Mouse (Mus musculus) urinary bladder, postnatal 4 days (tissue): ENCODE data around the gene Olfr643.
"Not testable (repeated sequence)": the region's sequence is repeated elsewhere in the genome, so short reads cannot be mapped to it uniquely, and the experiment has no call there.

Experiments used
- DNase-seq, 2 experiments: peaks; one replicate each; pipeline ENCODE4 v3.0.0; 2021 to 2022; ENCODE audit warnings: low spot score in 2 of 2

Gene Olfr643

DNA sequence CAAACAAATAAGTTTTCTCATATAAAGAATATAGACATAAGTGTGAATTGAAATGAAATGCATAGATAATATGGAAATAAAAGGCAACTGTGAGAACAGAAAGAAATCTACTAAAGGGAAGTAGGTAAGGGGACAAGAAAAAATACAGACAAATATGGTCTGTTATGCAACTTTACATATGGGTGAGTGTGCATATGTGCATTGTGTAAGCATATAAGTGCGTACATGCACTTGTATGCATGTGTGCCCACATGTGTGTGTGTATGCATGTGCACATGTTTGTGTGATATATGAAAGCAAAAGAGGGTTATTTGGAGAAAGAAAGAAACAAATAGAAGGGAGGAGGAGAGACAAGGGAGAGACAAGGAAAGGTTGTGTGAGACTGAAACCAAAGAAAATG lies 118.3 kb downstream of the Olfr643 start:
- DNase-seq: no peak

DNA sequence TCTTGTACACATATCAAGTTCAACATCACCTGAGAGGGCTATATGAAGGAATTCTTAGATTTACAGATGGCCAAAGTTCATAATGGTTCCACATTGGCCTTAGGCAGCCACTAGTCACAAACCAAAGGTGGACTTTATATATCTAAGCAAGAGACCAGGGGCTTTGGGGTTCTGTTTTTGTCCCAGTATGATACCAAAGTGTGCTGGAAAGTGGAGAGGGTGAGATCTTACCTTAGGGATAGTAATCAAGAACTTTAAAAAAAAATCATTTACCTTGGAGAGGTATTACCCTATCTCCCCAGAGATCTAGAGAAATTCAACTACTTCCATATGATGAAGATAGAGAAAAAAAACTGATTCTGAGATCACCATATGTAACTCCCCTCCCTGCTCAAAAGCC lies 120.0 kb downstream of the Olfr643 start, which contains the start of gene Olfr639:
Gene Olfr639 (minus strand): TSS at position 101 of the 400 bp plus-strand sequence.
- DNase-seq: no peak

DNA sequence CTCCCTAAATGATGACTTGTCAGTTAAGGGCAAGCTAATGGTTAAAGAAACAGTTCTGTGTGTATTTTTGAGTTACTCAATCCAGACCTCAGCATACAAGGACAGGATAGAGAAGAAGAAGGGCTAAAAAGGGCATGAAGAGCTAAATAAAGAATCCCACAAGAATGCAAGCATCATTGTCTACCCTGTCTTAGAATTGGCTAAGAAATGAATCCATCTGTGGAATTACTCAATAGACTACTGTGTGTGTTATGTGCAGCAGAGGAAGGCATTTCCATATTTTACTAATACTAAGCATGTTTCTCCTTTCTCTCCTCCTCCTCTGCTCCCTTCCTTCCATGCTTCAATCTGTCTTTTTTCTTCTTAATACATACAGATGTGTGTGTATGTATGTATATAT lies 138.1 kb downstream of the Olfr643 start:
- no peak for DNase-seq

DNA sequence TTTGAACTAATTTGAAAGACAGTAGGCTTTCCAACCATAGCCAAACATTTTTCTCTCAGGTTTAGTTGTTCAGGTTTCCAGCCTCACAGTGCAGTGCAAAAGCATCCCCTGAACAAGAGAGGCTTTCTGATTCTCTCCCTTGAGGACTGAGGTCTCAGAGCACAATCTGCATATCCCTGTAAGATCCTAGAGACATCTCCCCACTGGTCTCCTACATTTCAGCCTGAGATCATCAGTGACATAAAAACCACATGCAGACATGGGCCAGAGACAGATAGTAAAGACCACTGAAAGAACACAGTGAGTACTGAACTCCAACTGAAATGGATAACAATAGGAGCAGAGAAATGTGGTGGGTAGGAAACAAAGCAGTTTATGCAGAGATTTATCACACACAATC lies 138.8 kb downstream of the Olfr643 start, which contains the start of gene Olfr638:
Gene Olfr638 (plus strand): TSS at position 301 of the 400 bp plus-strand sequence.
- DNase-seq: no peak

DNA sequence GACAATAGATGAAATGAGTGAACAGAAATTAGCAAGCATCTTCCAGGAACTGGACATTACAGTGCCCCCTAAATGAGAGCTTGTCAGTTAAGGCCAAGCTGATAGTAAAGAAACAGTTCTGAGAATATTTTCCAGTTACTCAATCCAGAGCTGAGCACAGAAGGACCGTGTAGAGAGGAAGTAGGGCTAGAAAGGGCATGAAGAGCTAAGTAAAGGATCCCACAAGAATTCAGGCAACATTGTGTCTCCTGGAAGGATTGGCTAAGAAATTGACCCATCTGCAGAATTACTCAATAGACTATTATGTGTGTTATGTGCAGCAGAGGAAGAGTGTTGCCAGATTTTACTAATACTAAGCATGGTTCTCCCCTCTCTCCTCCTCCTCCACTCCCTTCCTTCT lies 165.4 kb downstream of the Olfr643 start:
- DNase-seq: no peak

DNA sequence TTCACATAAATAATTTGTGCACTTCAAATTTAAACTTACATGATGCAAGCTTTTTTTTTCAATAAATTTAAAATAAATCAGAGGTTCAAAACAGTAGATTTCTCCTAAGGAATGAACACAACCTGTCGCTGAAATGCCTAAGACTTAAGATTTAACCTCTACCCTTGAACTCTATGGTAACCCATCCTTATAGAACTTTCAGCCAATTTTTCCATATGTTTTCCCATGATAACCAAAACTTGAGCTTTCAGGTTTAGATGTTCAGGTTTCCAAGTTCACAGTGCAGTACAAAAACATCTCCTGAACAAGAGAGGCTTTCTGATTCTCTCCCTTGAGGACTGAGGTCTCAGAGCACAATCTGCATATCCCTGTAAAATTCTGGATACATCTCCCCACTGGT lies 166.4 kb downstream of the Olfr643 start, which contains the start of gene Olfr635:
Gene Olfr635 (plus strand): TSS at position 301 of the 400 bp plus-strand sequence.
- DNase-seq: no peak

DNA sequence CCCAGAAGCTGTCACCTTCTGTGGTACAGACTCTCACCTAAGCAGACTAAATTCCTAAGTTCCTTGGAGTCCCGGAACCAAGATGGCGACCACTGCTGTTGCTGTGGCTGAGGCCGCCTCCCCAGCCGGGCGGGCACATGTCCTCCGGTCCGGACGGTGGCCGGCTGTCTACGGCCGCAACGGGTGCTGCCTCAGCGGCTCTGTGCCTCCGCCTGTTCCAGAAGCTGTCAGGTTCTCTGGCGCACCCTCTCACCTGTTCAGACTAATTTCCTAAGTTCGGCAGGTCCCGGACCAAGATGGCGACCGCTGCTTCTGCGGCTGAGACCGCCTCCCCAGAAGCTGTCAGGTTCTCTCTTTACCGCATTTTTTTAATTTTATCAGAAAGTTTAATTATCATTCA lies 170.3 kb downstream of the Olfr643 start:
- DNase-seq: not testable (repeated sequence)
